Mouse (Mus musculus) erythroblast, embryonic 14.5 days (primary cell): ENCODE results near the gene Col15a1.

ENCODE experiments used
- GATA1 ChIP-seq: IDR thresholded peaks from 2 replicates; pipeline ENCODE4 v1.6.1; 2012; ENCODE audit warnings: low read length, inconsistent platforms, mixed read lengths
- TAL1 ChIP-seq: IDR thresholded peaks from 3 replicates; pipeline ENCODE4 v1.6.1; 2012; ENCODE audit warnings: low read length, inconsistent platforms, mixed read lengths

- TF ChIP-seq TAL1 (no peak), GATA1 (no peak)
Measured at GRCm38 (mm10) chr4:47258201-47258600, 50.2 kb downstream of the Col15a1 start.
